Mouse (Mus musculus): ENCODE data around the gene Ciao2b.

DNA sequence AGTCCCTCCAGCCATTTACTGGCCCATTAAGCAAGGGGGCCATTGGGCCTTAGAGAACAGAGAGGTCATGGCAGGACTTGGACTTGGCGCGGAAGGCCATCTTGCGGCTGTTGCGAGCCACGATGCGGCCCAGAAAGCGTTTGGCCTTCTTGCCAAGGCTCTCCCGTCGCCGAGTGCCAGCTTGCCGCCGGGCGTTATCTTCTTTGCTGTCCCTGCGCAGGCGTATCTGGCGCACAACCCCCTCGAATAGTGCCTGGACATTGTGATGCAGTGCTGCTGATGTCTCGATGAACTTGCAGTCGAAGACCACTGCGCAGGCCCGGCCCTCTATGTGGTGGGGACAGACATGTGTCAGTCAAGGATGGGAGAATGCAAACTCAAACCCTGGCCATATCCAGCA lies 13.4 kb downstream of the Ciao2b start:
- TF ChIP-seq GATA1 (IDR thresholded peaks at IDR 0.05; ENCODE audit: borderline replicate concordance, low read length) = no peak
- no peak for TF ChIP-seq FLI1 (IDR thresholded peaks at IDR 0.05; ENCODE audit: low read length)

Data from megakaryocyte, embryonic 14.5 days (primary cell).